Mouse (Mus musculus): ENCODE data around the gene AA986860. TPM values are rescaled to one million over a fixed set of nuclear protein-coding genes. Genes with fewer than 3 reads are reported as not detected.

The AA986860 gene
- polyA plus RNA-seq, 1 experiment from 2014 or later, result 0.91 TPM

GRCm38 (mm10) chr1:130779867-130780266 is 48.1 kb downstream of the AA986860 start:
- Histone ChIP-seq H3K4me1 (ENCODE audit: control insufficient read depth, insufficient read depth, low read length) (peaks cover 4% of the 10 kb centered on the region; the same call in 1 of the 2 replicates), H3K9me3 (replicated peaks; ENCODE audit: control insufficient read depth, low read length) (no peaks in the 10 kb centered on the region), H3K27ac (ENCODE audit: low read length) (no peak overlapping the region), H3K9ac (ENCODE audit: low read length) (no peak overlapping the region), H3K36me3 (ENCODE audit: control insufficient read depth, insufficient read depth) (no peaks in the 10 kb centered on the region), H3K27me3 (ENCODE audit: control insufficient read depth, insufficient read depth, low read length) (no peaks in the 10 kb centered on the region), H3K4me2 (ENCODE audit: low read depth, low read length) (no peak overlapping the region), H3K4me3 (ENCODE audit: low read length) (no peak overlapping the region)
- no peak for ATAC-seq (replicated peaks; ENCODE audit: extremely low read depth, insufficient read depth, low FRiP score)
- WGBS, result 65% methylated on average over 3 of the region's 3 CpGs

GRCm38 (mm10) chr1:130784054-130784453 is 52.3 kb downstream of the AA986860 start:
- no peak overlapping the region for H3K4me2 ChIP-seq (ENCODE audit: low read depth, low read length)
- H3K27ac ChIP-seq (ENCODE audit: low read length), result no peak overlapping the region
- ATAC-seq (replicated peaks; ENCODE audit: extremely low read depth, insufficient read depth, low FRiP score), result no peak
- peaks cover 4% of the 10 kb centered on the region; the same call in 1 of the 2 replicates for H3K4me1 ChIP-seq (ENCODE audit: control insufficient read depth, insufficient read depth, low read length)
- H3K9me3 ChIP-seq (replicated peaks; ENCODE audit: control insufficient read depth, low read length), result no peaks in the 10 kb centered on the region
- H3K4me3 ChIP-seq (ENCODE audit: low read length), result no peak overlapping the region
- no peak overlapping the region for H3K9ac ChIP-seq (ENCODE audit: low read length)
- no peaks in the 10 kb centered on the region for H3K36me3 ChIP-seq (ENCODE audit: control insufficient read depth, insufficient read depth)
- 22% methylated on average over 4 of the region's 4 CpGs for WGBS
- H3K27me3 ChIP-seq (ENCODE audit: control insufficient read depth, insufficient read depth, low read length), result no peaks in the 10 kb centered on the region; the same call in 1 of the 2 replicates

- no peak overlapping the region for H3K27ac ChIP-seq (ENCODE audit: low read length)
- no peak overlapping the region for H3K4me3 ChIP-seq (ENCODE audit: low read length)
- no peak overlapping the region for H3K4me2 ChIP-seq (ENCODE audit: low read depth, low read length)
- ATAC-seq (replicated peaks; ENCODE audit: extremely low read depth, insufficient read depth, low FRiP score), result no peak
- H3K27me3 ChIP-seq (ENCODE audit: control insufficient read depth, insufficient read depth, low read length), result no peaks in the 10 kb centered on the region; the same call in 1 of the 2 replicates
- H3K9ac ChIP-seq (ENCODE audit: low read length), result no peak overlapping the region
- no peaks in the 10 kb centered on the region for H3K36me3 ChIP-seq (ENCODE audit: control insufficient read depth, insufficient read depth)
- H3K9me3 ChIP-seq (replicated peaks; ENCODE audit: control insufficient read depth, low read length), result 0 out of 2 replicates have a peak, but pooled peaks cover under 1% of the 10 kb centered on the region
- peaks cover 4% of the 10 kb centered on the region; the same call in 1 of the 2 replicates for H3K4me1 ChIP-seq (ENCODE audit: control insufficient read depth, insufficient read depth, low read length)
- WGBS, result 40% methylated on average over 4 of the region's 4 CpGs
These were observed 55.2 kb downstream of the AA986860 start for GRCm38 (mm10) chr1:130787001-130787400.

GRCm38 (mm10) chr1:130789512-130790451 is 58.0 kb downstream of the AA986860 start:
- no peak for ATAC-seq (replicated peaks; ENCODE audit: extremely low read depth, insufficient read depth, low FRiP score)

More at GRCm38 (mm10) chr1:130789512-130790451, 58.0 kb downstream of the AA986860 start:
- H3K4me2 ChIP-seq (ENCODE audit: low read depth, low read length), result no peak overlapping the region
- WGBS, result 61% methylated on average over 3 of the region's 3 CpGs
- H3K27ac ChIP-seq (ENCODE audit: low read length), result no peak overlapping the region
- no peak overlapping the region for H3K9ac ChIP-seq (ENCODE audit: low read length)
- H3K4me1 ChIP-seq (ENCODE audit: control insufficient read depth, insufficient read depth, low read length), result no peaks in the 10 kb centered on the region
- H3K9me3 ChIP-seq (replicated peaks; ENCODE audit: control insufficient read depth, low read length), result peaks cover 4% of the 10 kb centered on the region; the same call in 1 of the 2 replicates
- no peaks in the 10 kb centered on the region; the same call in 1 of the 2 replicates for H3K27me3 ChIP-seq (ENCODE audit: control insufficient read depth, insufficient read depth, low read length)
- H3K36me3 ChIP-seq (ENCODE audit: control insufficient read depth, insufficient read depth), result no peaks in the 10 kb centered on the region
- H3K4me3 ChIP-seq (ENCODE audit: low read length), result no peak overlapping the region

Other genes with a start within 250 kb of the AA986860 start
- 0.08 TPM in 1 of 2 replicates, not detected in the other for gene Zp3r, start 102.4 kb upstream of the AA986860 start, polyA plus RNA-seq (2015; fragmentation: Nextera tagmentation; extraction: Ambion mirVana)
- gene C4bp, start 70.3 kb upstream of the AA986860 start, polyA plus RNA-seq (2015; fragmentation: Nextera tagmentation; extraction: Ambion mirVana), result not detected in 2 replicates
- gene Gm29427, start 16.2 kb upstream of the AA986860 start, polyA plus RNA-seq (2015; fragmentation: Nextera tagmentation; extraction: Ambion mirVana), result not detected in 2 replicates
- 8.7 and 9.1 TPM in 2 replicates for gene Yod1, start 14.6 kb upstream of the AA986860 start, polyA plus RNA-seq (2015; fragmentation: Nextera tagmentation; extraction: Ambion mirVana)
- gene Pfkfb2, start 2.7 kb upstream of the AA986860 start, polyA plus RNA-seq (2015; fragmentation: Nextera tagmentation; extraction: Ambion mirVana), result 7.4 and 7.8 TPM in 2 replicates
- gene Fcamr, start 68.9 kb downstream of the AA986860 start, polyA plus RNA-seq (2015; fragmentation: Nextera tagmentation; extraction: Ambion mirVana), result 0.21 TPM in 1 of 2 replicates, not detected in the other
- 0.46 TPM in 1 of 2 replicates, not detected in the other for gene Pigr, start 94.7 kb downstream of the AA986860 start, polyA plus RNA-seq (2015; fragmentation: Nextera tagmentation; extraction: Ambion mirVana)
- 0.71 and 1.3 TPM in 2 replicates for gene Fcmr, start 133.7 kb downstream of the AA986860 start, polyA plus RNA-seq (2015; fragmentation: Nextera tagmentation; extraction: Ambion mirVana)
- not detected in 2 replicates for gene Il24, start 155.5 kb downstream of the AA986860 start, polyA plus RNA-seq (2015; fragmentation: Nextera tagmentation; extraction: Ambion mirVana)
- gene Il20, start 179.5 kb downstream of the AA986860 start, polyA plus RNA-seq (2015; fragmentation: Nextera tagmentation; extraction: Ambion mirVana), result not detected in 2 replicates
- gene Il19, start 208.1 kb downstream of the AA986860 start, polyA plus RNA-seq (2015; fragmentation: Nextera tagmentation; extraction: Ambion mirVana), result not detected in 2 replicates

Data from heart, embryonic 16.5 days (tissue).